Mouse (Mus musculus) thymus, postnatal 0 days (tissue): ENCODE data around the gene Cfap44. TPM values are rescaled to one million over a fixed set of nuclear protein-coding genes. Genes with fewer than 3 reads are reported as not detected.

Source experiments
- DNase-seq: peaks from one replicate; pipeline ENCODE4 v3.0.0-alpha.2; 2015; ENCODE audit warnings: low spot score
- polyA plus RNA-seq: library from polyadenylated mRNA; unstranded; fragments of >200 nt; fragmentation: Nextera tagmentation; extraction: Ambion mirVana; gene quantifications from 2 replicates; pipeline ENCODE4 v1.2.1, GENCODE M21; 2015

Gene Cfap44
- polyA plus RNA-seq, 1 experiment from 2014 or later, result 0.16 TPM

- DNase-seq, result no peak
These were observed 135.6 kb downstream of the Cfap44 start for GRCm38 (mm10) chr16:44530191-44530590.

GRCm38 (mm10) chr16:44530829-44531228, 136.2 kb downstream of the Cfap44 start:
- DNase-seq, result no peak

DNA sequence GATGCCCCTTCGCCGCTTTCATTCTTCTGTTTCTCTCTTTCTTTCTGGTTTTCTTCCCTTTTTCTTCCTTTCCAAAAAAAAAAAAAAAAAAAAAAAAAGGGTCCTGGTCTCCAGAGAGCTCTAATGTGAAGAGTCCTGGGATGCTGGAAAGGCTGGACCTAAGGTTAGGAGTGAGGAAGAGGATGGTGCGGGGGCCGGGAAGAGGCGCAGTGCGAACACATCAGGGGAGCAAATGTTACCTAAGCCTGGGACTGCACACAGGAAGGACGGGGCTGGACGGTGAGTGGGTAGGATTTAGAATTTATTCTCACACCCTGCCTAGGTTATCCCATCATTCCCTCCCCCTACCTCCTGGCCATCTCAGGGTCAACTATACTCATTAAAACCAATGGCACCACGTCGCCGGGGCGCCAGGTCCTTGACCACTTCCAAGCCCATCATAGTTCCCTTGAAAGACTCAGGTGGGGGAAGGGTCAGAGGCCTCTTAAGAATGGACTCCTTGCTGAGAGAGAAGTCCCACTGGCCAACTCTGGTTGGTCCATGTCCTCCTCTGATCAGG, 136.7 kb downstream of the Cfap44 start:
- DNase-seq, result no peak

Other genes starting within 250 kb of the Cfap44 start
- 2.6 and 2.9 TPM in 2 replicates for gene Usf3, start 221.6 kb upstream of the Cfap44 start, polyA plus RNA-seq
- gene Sidt1, start 61.6 kb upstream of the Cfap44 start, polyA plus RNA-seq, result 2.9 and 3.6 TPM in 2 replicates
- 16.5 and 16.9 TPM in 2 replicates for gene Spice1, start 47.7 kb upstream of the Cfap44 start, polyA plus RNA-seq
- 4.4 and 4.5 TPM in 2 replicates for gene Boc, start 164.1 kb downstream of the Cfap44 start, polyA plus RNA-seq